Mouse (Mus musculus) liver, embryonic 14.5 days (tissue): ENCODE data around the gene Naga. TPM values are rescaled to one million over a fixed set of nuclear protein-coding genes. Genes with fewer than 3 reads are reported as not detected.

Experiments
- ATAC-seq: fragments of 200-750 bp; cut with Nextera tagmentation; 2 replicates; pipeline ENCODE4 v1.8.0; 2017; ENCODE audit warnings: moderate number of reproducible peaks, mild to moderate bottlenecking, moderate library complexity; ENCODE audit not compliant: insufficient read depth
- DNase-seq, 3 experiments: peaks; one replicate each; pipeline ENCODE4 v3.0.0-alpha.2; 2012 to 2013; ENCODE audit warnings: low read depth in 3 of 3, low spot score in 3 of 3
- H3K27ac ChIP-seq: fragments of 300-500 bp; sonication (generic); 2 replicates; pipeline ENCODE4 v1.5.1; 2014; ENCODE audit warnings: moderate library complexity, mild to moderate bottlenecking, control low read depth, inconsistent platforms
- H3K27me3 ChIP-seq: fragments of 300-500 bp; sonication (generic); 2 replicates; pipeline ENCODE4 v1.6.1; 2014; ENCODE audit warnings: mild to moderate bottlenecking, low read length, moderate library complexity; ENCODE audit not compliant: control insufficient read depth, insufficient read depth
- H3K36me3 ChIP-seq: fragments of 300-500 bp; sonication (generic); replicated peaks from 2 replicates; pipeline ENCODE4 v1.6.1; 2014; ENCODE audit warnings: low read depth; ENCODE audit not compliant: control insufficient read depth, insufficient read depth
- H3K4me1 ChIP-seq, 2 experiments: fragments of 200-500 bp in 1 of 2; fragments of 300-500 bp in 1 of 2; sonication (generic) in 1 of 2; replicated peaks; 2 replicates each; pipeline ENCODE4 v1.6.1; 2012 to 2014; ENCODE audit warnings: antibody characterized with exemption in 1 of 2, inconsistent platforms in 1 of 2, low read length in 1 of 2; ENCODE audit not compliant: control insufficient read depth in 2 of 2, insufficient read depth in 2 of 2
- H3K4me2 ChIP-seq: fragments of 300-500 bp; sonication (generic); 2 replicates; pipeline ENCODE4 v1.6.1; 2014; ENCODE audit warnings: low read depth, mild to moderate bottlenecking, control low read depth, moderate library complexity
- H3K4me3 ChIP-seq, 2 experiments: fragments of 200-500 bp in 1 of 2; fragments of 300-500 bp in 1 of 2; sonication (generic) in 1 of 2; 2 replicates each; pipeline ENCODE4 v1.5.1; 2012 to 2014; ENCODE audit warnings: low read depth in 2 of 2, low read length in 2 of 2, mild to moderate bottlenecking in 2 of 2, control low read depth in 1 of 2, inconsistent platforms in 1 of 2, moderate library complexity in 1 of 2; ENCODE audit not compliant: insufficient read depth in 1 of 2
- H3K9ac ChIP-seq: fragments of 300-500 bp; sonication (generic); replicated peaks from 2 replicates; pipeline ENCODE4 v1.6.1; 2014; ENCODE audit warnings: mild to moderate bottlenecking, control low read depth, moderate library complexity
- H3K9me3 ChIP-seq: fragments of 300-500 bp; sonication (generic); 2 replicates; pipeline ENCODE4 v1.6.1; 2016; ENCODE audit warnings: low read length, mixed read lengths; ENCODE audit not compliant: control insufficient read depth
- CTCF ChIP-seq: IDR thresholded peaks from 2 replicates; pipeline ENCODE4 v1.5.1; 2016; ENCODE audit warnings: antibody characterized with exemption, low read depth, control low read depth
- EP300 ChIP-seq: IDR thresholded peaks from 2 replicates; pipeline ENCODE4 v1.6.1; 2016; ENCODE audit warnings: antibody characterized with exemption, low read depth
- WGBS: fragments of 180-500 bp; shearing (Covaris S2); extraction: QIAGEN DNeasy Blood & Tissue Kit; methylation state at CpG from one replicate; pipeline ENCODE4 v1.1.7; 2014; ENCODE audit not compliant: insufficient replicate concordance; 5-methylcytosine and 5-hydroxymethylcytosine counted together
- polyA plus RNA-seq, 2 experiments: library from polyadenylated mRNA; depleted of rRNA in 1 of 2; stranded (reverse) in 1 of 2; unstranded in 1 of 2; fragments of >200 nt; fragmentation: Nextera tagmentation in 1 of 2; extraction: Ambion mirVana in 1 of 2; gene quantifications; 2 replicates each; pipeline versions ENCODE4 v1.2.1 to v1.2.3; 2012 to 2014

The Naga gene
- polyA plus RNA-seq, 2 experiments: 34.2 to 47.7 TPM

DNA sequence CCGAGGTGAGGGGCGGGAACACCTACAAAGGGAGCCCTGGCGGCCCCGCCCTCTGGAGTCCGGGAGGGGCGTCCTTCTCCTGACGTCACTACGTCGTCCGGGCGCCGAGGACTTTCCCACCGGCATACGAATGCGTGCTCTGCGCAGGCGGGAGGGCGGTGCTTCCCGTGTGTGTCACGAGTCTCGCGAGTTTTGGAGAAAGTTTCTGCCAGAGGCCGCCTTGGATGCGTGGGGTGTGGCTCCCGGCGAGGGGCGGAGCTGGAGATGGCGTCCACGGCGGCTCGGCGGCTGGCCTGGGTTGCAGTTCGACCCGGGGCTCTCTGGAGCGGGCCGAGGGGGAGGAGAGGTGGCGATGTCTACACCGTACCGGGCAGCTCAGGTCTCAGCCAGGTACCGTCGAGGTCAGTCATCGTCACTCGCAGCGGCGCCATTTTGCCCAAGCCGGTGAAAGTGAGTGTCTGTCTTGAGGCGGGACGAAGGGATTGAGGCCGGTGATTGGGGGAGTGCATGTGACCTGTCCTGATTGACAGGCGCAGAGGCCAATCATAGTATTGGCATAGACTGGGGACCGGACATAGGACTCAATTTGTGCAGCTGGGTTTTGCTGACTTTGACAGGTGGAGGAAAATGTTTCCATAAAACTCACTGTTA lies 7.2 kb upstream of the Naga start:
- H3K9me3 ChIP-seq: no peaks in the 10 kb centered on the region
- H3K4me1 ChIP-seq: peaks cover 57 to 73% of the 10 kb centered on the region in 2 experiments
- H3K27ac ChIP-seq: peak overlapping the region; percentile 88
- H3K9ac ChIP-seq: peak overlapping the region; percentile 68
- TF ChIP-seq CTCF (no peak), EP300 (peak; percentile 59; the same call in 1 of the 2 replicates)
- peak; percentile 86 for ATAC-seq
- no peaks in the 10 kb centered on the region for H3K27me3 ChIP-seq
- H3K36me3 ChIP-seq: peaks cover 61% of the 10 kb centered on the region
- H3K4me2 ChIP-seq: peak overlapping the region; percentile 97
- peak; percentile 99 for DNase-seq
- whole genome bisulfite sequencing: under 1% methylated on average over 51 of the region's 51 CpGs
- peak overlapping the region; percentile 80 to 89 for H3K4me3 ChIP-seq

DNA sequence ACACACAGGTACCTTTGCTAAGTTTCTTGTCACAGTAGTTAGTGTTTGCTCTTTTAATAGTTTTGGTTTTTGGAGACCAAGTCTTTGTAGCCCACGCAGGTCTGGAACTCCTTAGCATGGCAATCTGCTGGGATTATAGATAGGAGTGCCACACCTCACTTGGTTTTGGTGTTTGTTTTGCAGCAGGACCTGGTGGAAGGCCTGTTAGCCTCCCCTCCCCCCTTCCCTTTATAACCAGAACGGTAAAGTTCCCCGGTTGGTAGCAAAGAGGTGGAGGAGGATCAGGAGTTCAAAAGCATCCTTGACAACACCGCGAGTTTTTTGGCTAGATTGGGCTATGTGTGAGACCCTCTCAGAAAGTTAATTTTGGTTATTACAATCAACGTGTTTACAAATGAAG lies 6.2 kb upstream of the Naga start:
- 53% methylated on average over 6 of the region's 6 CpGs for WGBS
- ATAC-seq (no peak), DNase-seq (peak in 1 of 3 experiments; percentile 30)
- TF ChIP-seq CTCF (no peak), EP300 (0 out of 2 replicates have a peak, but pooled peaks have one; percentile 4)
- peaks cover 63 to 75% of the 10 kb centered on the region in 2 experiments for H3K4me1 ChIP-seq
- H3K9ac ChIP-seq: peak overlapping the region; percentile 71
- no peaks in the 10 kb centered on the region for H3K27me3 ChIP-seq
- peak overlapping the region; percentile 99 for H3K27ac ChIP-seq
- peaks cover 51% of the 10 kb centered on the region for H3K36me3 ChIP-seq
- no peaks in the 10 kb centered on the region for H3K9me3 ChIP-seq
- H3K4me2 ChIP-seq: peak overlapping the region; percentile 93
- peak overlapping the region; percentile 26 to 75 for H3K4me3 ChIP-seq

DNA sequence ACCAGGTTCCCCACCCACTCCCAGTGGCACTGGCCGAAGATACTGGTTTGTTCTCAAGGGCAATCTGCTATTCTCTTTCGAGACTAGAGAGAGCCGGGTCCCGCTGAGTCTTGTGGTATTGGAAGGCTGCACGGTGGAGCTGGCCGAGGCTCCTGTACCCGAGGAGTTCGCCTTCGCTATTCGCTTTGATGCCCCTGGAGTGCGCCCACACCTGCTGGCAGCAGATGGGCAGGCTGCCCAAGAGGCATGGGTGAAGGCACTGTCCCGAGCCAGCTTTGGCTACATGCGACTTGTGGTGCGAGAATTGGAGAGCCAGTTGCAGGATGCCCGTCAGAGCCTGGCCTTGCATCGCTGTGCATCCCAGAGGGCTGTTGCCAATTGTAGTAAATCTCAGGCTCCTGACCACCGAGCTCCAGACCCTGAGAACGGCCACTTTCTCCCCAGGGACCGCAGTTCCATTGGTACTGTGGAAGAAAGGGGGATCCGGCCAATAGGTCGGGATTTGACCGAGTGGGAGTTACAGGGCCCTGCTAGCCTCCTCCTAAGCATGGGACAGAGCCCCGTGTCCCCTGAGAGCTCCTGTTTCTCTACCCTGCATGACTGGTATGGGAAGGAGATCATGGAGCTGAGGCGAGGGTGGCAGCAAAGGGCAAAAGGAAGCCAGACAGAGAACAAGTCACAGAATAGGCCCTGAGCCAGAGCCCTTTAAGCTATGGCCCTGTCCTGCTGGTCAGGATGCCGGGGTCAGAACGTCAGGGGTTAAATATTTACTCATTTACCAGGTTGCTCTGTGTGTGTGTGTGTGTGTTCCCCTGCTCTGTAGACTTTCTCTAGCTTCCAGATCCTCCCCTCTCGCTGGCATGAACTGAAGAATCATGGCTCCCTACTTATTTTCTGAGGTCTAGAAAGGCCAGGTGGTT lies 4.9 kb upstream of the Naga start:
- Histone ChIP-seq H3K27ac (peak overlapping the region; percentile 99), H3K27me3 (no peaks in the 10 kb centered on the region), H3K4me2 (peak overlapping the region; percentile 93), H3K9ac (peak overlapping the region; percentile 98), H3K36me3 (peaks cover 38% of the 10 kb centered on the region), H3K4me3 (peak overlapping the region; percentile 24 to 75), H3K4me1 (peaks cover 69 to 75% of the 10 kb centered on the region in 2 experiments), H3K9me3 (no peaks in the 10 kb centered on the region)
- peak; percentile 10; the same call in 1 of the 2 replicates for TF ChIP-seq CTCF
- no peak for TF ChIP-seq EP300
- DNase-seq (no peak), ATAC-seq (no peak)
- 80% methylated on average over 27 of the region's 27 CpGs for WGBS

DNA sequence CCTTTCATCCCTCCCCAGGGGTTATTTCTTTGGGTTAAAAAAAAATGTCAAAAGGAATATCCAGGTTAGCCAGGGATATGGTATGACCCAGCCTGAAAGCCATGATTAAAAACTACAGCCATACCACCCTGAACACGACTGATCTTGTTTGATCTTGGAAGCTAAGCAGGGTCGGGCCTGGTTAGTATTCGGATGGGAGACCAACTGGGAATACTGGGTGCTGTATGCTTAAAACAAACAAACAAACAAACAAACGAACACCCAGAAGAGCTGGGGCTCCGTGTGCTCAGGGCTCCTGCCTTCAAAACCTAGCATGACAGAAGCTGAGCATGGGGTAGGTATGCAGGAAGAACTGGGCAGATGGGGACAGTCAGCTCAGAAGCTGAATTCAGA lies 3.8 kb upstream of the Naga start:
- ATAC-seq (no peak), DNase-seq (peak in 1 of 3 experiments; percentile 54)
- peaks cover 63 to 71% of the 10 kb centered on the region in 2 experiments for H3K4me1 ChIP-seq
- no peaks in the 10 kb centered on the region for H3K27me3 ChIP-seq
- 34% methylated on average over 5 of the region's 5 CpGs for whole genome bisulfite sequencing
- H3K9me3 ChIP-seq: no peaks in the 10 kb centered on the region
- TF ChIP-seq CTCF (no peak), EP300 (no peak)
- H3K4me3 ChIP-seq: peak overlapping the region; percentile 75 to 81
- H3K9ac ChIP-seq: peak overlapping the region; percentile 98
- peaks cover 27% of the 10 kb centered on the region for H3K36me3 ChIP-seq
- H3K27ac ChIP-seq: peak overlapping the region; percentile 99
- H3K4me2 ChIP-seq: peak overlapping the region; percentile 93
